Mouse (Mus musculus) frontal cortex, postnatal 25 days (tissue): ENCODE measurements at regions not wholly inside any gene's neighbourhood (a gene's known extent, or its start where the extent isn't known, plus 50 kb on each side); places are given as distances from the start of the nearest gene placed in this dataset.
A peak's percentile ranks its signal among the peaks of the same experiment; 100 is the strongest.
"Not testable (repeated sequence)": the region's sequence is repeated elsewhere in the genome, so short reads cannot be mapped to it uniquely, and the experiment has no call there.

Source experiments
- DNase-seq, 2 experiments: peaks; one replicate each; pipeline ENCODE4 v3.0.0; 2022; ENCODE audit warnings: low spot score in 2 of 2

GRCm38 (mm10) chr14:27562564-27562963 is 54.3 kb upstream of the Ccdc66 start:
- not testable (repeated sequence) for DNase-seq

- not testable (repeated sequence) for DNase-seq
Measured at GRCm38 (mm10) chr14:27561974-27562373, 53.7 kb upstream of the Ccdc66 start.

GRCm38 (mm10) chr14:27560434-27560833 is 52.2 kb upstream of the Ccdc66 start:
- peak; percentile 4 to 26 for DNase-seq

GRCm38 (mm10) chr14:27558794-27559491 is 50.7 kb upstream of the Ccdc66 start:
- no peak for DNase-seq
